Mouse (Mus musculus) heart, adult 2 months (tissue): ENCODE measurements around the gene Trp73.

Experiments
- CTCF ChIP-seq: fragments of 200-600 bp; IDR thresholded peaks from 2 replicates; pipeline ENCODE4 v1.8.1; 2022; ENCODE audit warnings: antibody characterized with exemption, mild to moderate bottlenecking, moderate library complexity
- EP300 ChIP-seq: fragments of 200-500 bp; IDR thresholded peaks from 2 replicates; pipeline ENCODE4 v1.6.1; 2011; ENCODE audit warnings: low read depth, low read length, control low read depth; ENCODE audit not compliant: insufficient read depth
- POLR2A ChIP-seq: fragments of 200-500 bp; IDR thresholded peaks from 2 replicates; pipeline ENCODE4 v1.6.1; 2011; ENCODE audit warnings: mild to moderate bottlenecking, low read depth, low read length, control low read depth; ENCODE audit not compliant: insufficient read depth

GRCm38 (mm10) chr4:154056661-154057060, 83.3 kb downstream of the Trp73 start:
- TF ChIP-seq CTCF: no peak
- TF ChIP-seq POLR2A: no peak
- TF ChIP-seq EP300: no peak
